Mouse (Mus musculus): ENCODE data around the gene Sel1l3.
A peak's percentile ranks its signal among the peaks of the same experiment; 100 is the strongest.

Sel1l3 gene

GRCm38 (mm10) chr5:53140158-53140927 is 73.4 kb downstream of the Sel1l3 start:
- no peak for DNase-seq

DNA sequence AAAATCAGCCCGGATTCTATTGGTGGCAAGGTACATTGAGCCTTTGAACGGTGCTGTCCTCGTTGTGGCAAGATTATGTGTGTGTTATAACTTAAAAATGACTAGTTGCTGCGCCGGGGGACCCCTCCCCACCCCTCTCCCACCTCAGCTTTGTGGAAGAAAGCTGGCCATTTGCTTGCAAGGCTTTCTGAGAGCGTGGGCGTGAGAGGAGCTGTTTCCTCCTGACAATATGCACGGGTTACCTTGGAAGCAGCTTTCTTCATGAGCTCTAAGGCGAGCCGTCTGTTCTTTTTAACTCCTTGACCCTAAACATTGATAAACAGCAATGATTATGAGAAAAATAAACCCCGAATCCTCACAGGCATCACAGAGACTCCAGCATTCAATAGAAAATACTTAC is 74.2 kb downstream of the Sel1l3 start:
- DNase-seq: no peak

GRCm38 (mm10) chr5:53139140-53139539 is 74.6 kb downstream of the Sel1l3 start:
- no peak for DNase-seq

DNA sequence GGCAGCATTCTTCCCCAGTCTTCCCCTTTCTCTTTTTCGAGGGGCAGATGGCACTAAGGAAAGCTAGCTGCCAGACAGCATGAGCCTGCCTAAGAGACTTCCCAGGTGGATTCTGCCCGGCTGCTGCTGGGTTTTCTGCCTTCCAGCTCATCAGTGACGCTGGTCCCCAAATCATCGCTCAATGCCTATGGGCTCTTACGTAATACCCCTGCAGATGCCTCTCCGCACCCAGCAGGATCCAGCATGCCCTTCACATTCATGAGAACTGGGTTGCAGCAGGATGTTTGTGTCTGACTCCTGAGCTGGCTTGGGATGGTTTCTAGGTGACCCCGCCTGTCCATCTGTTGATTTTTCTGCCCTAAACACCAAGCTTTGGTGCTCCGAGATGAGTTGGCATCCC is 75.7 kb downstream of the Sel1l3 start:
- peak; percentile 67 to 76 for DNase-seq

DNA sequence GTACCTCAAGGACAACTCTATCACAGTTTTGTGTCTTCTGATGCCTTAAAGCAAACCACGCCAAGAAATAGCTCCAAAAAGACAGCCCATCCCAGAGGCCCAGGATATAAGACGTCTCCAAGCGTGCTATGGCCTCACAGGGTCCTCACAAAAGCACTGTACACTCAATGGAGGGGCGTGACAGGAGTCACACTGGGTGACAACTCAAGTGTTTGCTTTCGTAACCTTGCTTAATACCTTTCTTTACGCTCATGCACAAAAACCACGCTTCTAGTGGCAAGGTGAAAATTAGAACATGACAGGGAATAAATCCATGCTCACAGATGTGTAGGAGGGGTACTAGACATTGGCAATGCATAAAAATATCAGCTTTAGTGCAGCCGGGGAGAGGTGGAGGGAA is 77.7 kb downstream of the Sel1l3 start:
- no peak for DNase-seq

DNA sequence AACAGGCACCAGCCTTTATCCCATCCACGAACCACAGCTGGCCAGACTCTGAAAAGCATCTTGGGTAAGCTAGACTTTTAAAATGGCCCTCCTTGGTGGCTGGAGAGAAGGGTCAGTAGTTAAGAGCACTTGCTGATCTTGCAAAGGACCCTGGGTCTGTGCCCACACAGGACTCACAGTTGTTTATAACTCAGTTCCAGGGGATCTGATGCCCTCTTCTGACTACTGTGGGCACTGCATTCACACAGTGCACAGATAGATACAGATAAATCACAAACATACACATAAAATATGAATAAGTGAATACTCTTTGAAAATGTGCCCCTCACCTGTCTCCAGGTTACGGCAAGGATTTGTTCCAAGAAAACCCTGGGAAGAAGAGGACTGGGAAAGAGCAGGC is 79.7 kb downstream of the Sel1l3 start:
- peak in 1 of 2 experiments; percentile 57 for DNase-seq

DNA sequence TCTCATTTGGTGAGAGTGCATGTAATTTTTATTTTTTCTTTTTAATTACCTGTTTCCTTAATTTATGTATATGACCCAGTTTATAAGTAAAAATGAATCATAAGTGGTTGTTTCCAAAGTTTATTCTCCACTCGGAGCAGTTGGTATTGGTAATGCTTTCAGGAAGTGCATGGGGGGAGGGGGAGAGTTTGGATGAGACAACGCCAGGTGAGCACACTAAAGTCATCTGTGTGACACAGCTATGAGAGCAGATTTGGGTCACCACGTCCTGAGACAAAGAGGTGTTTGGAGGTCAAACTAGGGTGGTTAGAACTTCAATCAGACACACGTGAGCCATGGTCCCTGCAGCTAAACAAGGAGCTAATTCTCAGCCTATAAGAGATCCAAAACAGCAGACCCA is 89.0 kb downstream of the Sel1l3 start:
- no peak for DNase-seq

GRCm38 (mm10) chr5:53123525-53124286 is 90.0 kb downstream of the Sel1l3 start:
- peak; percentile 80 to 81 for DNase-seq

GRCm38 (mm10) chr5:53119689-53120088 is 94.0 kb downstream of the Sel1l3 start:
- no peak for DNase-seq

DNA sequence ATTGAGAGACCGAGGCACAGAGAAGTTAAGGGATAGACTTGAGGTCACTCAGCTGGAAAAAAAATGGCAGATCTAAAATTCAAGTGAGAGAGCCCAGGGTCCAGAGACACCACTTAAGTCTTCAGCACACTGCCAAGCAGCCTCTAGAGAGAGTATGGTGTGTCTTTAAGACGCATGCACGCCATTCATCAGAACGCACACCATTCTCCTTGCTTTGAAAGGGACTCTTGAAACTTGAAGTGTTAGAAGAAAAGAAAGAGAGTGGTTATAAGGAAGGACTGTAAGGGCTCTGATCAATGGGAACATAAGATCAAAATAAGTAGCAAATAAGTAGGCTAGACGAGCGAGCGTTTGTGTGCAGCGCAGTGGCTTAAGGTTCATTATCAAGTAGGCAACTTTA is 95.5 kb downstream of the Sel1l3 start:
- DNase-seq: no peak

- no peak for DNase-seq
Measured at GRCm38 (mm10) chr5:53114616-53115267, 99.0 kb downstream of the Sel1l3 start.

DNA sequence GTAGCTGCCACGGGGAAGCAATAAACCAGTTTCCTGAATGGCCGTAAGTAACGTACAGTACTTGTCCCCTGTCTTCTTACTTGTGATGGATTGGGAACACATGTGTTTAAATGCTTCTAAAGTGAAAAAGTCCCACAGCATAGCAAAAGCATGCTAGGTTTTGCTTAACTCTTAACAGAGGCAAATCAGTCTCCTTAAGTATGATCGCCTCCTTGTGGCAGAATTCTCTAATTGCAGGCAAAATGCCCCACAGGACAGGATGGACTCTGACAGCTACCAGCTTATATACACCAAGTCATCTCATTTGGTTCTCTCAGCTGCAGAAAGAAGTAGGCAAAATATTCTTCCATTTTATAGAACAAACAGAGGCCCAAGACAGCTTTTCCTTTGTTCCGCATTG is 100.8 kb downstream of the Sel1l3 start:
- no peak for DNase-seq

DNA sequence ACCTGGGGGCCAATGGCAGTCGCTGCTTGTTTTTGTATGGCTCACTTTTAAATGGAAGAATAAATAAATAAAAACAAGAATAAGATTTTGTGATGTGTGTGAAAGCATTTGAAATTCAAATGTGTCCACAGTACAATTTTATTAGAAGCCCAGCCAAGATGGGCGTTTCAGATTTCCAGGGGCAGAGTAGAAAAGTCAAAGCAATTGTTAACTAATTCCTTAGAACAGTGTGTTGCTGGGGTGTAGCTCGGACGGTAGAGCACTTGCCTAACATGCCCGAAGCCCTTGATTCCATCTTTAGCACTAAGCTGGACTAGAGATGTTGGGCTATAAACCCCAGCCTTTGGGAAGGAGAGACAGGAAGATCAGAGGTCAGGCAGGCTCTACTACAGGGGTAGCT is 102.7 kb downstream of the Sel1l3 start:
- no peak for DNase-seq

- DNase-seq: no peak
Measured at GRCm38 (mm10) chr5:53110225-53110624, 103.5 kb downstream of the Sel1l3 start.

DNA sequence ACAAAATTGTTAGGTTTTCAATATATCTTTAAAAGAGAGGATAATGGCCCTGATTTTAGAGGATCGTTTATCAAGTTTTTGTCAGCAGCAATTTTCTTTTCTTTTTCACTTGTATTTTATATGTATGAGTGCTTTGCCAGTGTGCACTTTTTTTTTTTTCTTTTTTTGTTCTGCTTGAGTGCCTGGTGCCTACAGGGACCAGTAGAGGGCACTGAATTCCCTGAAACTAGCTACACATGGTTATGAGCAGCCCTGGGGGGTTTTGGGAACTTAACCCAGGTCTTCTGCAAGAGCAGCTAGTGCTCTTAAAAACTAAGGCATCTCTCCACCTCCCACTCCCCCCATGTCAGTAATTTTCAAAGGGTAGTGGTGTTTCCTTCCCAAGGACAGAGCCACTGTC is 105.1 kb downstream of the Sel1l3 start:
- DNase-seq: no peak

- DNase-seq: no peak
Measured at GRCm38 (mm10) chr5:53108026-53108425, 105.7 kb downstream of the Sel1l3 start.

GRCm38 (mm10) chr5:53106731-53107130 is 107.0 kb downstream of the Sel1l3 start:
- no peak for DNase-seq

DNA sequence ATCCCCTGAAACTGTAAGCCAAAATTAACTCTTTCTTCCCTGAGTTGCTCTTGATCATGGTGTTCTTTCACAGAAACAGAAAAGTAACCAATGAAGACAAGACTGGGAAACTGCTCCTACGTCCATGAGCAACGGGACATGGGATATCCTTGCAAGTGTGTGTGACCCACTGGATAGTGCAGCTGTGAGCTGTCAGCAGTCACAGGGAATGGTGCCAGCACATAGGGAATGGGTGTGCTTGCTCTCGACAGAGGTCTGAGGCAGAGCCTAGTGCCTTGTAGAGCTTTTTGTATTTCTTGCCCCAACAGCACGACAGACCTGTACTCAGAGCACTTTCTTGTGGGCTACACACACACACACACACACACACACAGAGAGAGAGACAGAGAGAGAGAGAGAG is 107.6 kb downstream of the Sel1l3 start:
- peak in 1 of 2 experiments; percentile 40 for DNase-seq

GRCm38 (mm10) chr5:53105716-53106115 is 108.0 kb downstream of the Sel1l3 start:
- DNase-seq: peak; percentile 91 to 98

DNA sequence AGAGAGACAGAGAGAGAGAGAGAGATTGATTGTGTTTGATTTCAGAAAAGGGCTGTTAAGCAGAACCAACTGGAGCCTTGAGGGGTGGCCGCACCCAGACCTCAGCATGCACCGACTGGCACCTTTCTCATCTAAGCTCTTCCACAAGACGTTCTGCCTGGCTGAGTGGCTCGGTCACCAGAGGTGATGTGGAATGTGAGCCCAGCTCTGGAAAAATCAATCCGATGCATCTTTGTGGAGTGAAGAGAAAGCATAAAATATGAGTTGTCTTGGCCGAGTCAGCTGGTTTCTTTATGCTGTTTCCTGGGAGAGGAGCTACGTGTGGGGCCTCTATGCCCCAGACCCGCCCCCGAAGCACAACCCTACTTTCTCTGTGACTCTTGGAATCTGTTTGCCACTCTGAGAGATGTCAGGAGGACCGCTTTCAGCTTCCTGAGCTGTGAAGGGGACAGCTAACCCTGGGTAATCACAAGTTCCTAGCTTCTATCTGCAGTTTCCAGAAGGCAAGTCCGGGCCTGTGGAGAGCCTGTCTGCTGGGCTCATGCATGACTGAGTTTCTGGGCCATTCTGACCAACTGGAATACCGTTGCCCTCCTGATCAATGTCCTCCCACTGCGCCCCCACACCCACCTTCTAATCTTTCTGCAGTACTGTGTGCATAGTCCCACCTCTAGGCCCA is 109.4 kb downstream of the Sel1l3 start:
- peak; percentile 70 to 73 for DNase-seq

- DNase-seq: peak; percentile 31 to 51
Measured at GRCm38 (mm10) chr5:53101848-53102473, 111.8 kb downstream of the Sel1l3 start.

- no peak for DNase-seq
Measured at GRCm38 (mm10) chr5:53091331-53091730, 122.4 kb downstream of the Sel1l3 start.

DNA sequence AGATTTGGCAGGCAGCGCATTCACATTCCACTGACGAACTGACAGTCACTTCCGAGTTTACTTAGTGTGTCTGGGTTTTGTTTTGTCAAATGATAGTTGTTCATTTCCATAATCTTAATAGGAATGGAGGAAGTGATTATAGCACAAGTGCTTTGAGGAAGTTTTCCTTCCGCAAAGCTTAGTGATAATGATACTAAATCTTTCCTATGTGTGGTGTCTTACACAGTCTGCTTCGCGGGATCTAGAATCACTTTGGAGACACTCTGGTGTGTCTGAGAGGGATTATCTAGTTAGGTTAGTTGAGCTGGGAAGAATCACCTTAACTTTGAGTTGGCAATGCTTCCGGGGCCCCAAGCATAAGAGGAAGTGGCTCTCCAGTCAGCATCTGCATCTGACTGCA is 126.3 kb downstream of the Sel1l3 start:
- DNase-seq: no peak

All from cerebellum, postnatal 14 days (tissue).